Mouse (Mus musculus) NIH3T3 (cell line): Measurements from ENCODE around the gene Spred2.
A peak's percentile ranks its signal among the peaks of the same experiment; 100 is the strongest.
"Not testable (repeated sequence)": the region's sequence is repeated elsewhere in the genome, so short reads cannot be mapped to it uniquely, and the experiment has no call there.

Source experiments
- DNase-seq: peaks from one replicate; pipeline ENCODE4 v3.0.0-alpha.2; 2012; ENCODE audit warnings: low read depth

The Spred2 gene

DNA sequence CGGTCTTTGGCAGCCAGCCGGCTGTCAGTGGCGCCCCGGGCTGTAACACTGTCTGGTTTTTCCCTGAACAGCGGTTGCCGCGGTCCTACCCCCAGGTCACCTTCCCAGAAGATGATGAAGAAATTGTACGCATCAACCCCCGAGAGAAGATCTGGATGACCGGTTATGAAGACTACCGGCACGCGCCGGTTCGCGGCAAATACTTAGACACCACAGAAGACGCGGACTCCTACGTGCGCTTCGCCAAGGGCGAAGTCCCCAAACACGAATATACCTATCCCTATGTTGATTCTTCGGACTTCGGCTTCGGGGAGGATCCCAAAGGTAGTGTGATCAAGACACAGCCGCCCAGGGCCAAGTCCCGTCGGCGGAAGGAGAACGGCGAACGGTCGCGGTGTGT lies 96.5 kb downstream of the Spred2 start:
- peak; percentile 58 for DNase-seq

DNA sequence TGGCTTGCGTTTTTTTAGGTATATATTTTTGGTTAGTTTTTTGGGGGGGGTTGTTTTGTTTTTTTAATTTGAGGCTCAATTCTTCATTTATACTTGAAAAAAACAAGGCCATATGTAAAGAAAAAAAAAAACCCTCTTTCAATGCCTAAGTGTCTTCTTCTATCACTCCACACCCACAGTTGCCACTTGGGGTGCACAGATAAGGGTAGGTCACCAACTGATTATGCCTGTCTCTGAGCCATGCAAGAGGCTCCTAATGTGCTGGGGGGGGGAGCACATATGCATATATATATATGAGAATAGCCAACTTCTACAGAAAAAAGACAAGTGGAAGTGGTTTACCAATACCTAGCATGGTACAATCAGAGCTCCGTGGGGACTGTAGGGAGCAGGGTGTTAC lies 98.3 kb downstream of the Spred2 start:
- DNase-seq, result no peak

DNA sequence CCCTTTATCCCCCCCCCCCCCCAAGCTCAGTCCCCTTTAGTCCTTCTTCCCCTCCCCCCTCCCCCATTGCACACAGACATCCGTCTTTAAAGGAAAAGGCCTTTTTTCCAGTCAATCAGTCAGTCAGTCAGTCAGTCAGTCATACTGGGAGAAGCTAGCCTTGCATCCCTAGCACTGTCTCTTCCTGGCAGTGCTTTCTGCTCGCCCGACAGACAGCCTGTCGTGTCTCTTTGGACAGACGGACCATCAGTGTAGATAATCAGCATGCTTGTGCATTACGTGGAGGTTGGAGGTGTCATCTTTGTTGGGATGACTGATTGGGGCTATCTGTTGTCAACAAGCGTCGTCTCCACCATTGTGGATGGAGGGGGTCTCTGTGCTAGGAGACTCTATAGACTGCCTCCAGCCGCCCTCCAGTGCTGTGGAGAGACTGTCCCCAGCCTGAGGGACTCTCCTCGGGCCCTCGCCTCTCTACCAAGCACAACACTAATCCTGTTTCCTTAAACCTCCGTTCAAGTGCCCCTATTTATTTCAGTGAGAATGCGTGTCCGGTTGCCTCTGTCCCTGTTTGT lies 98.8 kb downstream of the Spred2 start:
- DNase-seq, result no peak

DNA sequence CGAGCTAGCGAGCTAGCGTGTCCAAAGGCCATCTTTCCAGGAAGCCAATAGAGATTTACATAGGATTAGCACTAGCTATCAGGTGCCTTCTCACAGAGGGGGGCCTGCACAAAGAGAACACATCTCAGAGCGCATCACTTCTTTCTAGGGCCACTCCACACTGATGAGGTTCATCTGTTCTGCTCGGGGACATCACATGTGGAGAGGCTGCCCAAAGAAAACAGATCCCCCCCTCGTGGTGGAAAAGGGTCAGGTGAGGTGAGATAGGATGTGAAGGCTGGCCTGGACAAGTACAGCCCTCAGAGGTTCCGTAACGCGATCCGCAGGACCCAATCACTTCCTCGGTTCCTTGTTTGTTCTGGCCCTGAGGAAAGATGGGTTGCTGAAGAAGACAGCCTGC lies 101.7 kb downstream of the Spred2 start:
- DNase-seq, result no peak

DNA sequence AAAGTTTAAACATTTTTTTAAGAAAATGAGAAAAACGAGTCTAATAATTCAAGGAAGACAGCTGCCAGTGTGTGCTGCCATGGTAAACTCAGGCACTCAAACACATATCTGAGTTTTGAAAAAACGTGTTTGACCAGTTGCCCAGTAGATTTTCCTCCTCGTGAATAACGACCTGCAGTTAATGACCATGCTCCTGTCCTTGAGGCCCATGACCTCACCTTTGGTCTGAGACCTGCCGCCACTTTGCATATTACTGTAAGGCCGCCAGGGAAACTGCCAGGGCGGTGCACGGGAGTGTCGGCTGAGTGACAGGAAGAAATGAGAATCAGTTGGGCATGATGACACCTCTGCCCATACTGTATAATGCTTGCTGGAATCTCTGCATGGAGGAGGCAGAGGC lies 103.5 kb downstream of the Spred2 start:
- DNase-seq, result no peak

DNA sequence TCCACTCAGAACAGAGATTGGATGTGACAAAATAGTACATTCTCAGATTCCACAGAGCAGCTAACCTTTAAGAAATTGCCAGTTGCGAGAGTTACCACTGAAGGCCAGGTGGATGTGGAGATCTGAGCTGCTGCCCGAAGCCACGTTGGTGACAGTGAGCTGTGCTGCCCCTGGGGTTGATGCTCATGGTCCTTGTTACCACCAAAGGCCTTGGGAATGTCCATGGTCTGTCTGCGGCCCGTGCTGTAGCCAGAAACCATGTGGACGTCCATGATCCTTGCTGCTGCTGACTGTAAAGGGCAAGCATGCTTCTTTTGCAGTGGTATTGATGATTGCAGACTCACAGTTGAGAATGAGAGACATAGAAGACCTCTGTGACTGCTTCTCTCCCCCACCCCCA lies 104.2 kb downstream of the Spred2 start:
- no peak for DNase-seq

DNA sequence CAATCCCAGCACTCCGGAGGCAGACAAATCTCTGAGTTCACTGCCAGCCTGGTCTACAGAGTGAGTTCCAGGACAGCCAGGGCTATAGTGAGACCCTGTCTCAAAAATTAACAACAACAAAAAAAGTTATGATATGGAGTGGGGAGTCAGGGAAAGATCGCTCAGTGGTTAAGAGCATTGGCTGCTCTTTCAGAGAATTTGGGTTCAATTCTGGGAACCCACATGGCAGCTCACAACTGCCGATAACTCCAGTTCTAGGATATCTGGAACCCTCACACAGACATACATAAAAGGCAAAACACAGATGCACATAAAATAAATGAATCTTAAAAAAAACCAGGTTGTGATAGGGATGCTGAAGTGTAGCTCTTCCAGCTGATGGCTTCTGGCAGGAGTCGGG lies 104.8 kb downstream of the Spred2 start:
- no peak for DNase-seq

DNA sequence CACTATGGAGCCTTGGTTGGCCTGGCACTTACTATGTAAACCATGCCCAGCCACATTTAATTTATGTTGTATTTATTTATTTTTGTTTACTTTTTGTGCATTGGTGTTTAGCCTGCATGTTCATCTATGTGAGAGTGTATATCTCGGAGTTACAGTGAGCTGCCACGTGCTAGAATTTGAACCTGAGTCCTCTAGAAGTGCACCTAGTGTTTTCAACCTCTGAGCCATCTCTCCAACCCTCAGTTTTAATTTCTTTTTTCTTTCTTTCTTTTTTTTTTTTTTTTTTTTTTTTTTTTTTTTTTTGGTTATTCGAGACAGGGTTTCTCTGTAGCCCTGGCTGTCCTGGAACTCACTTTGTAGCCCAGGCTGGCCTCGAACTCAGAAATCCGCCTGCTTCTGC lies 106.8 kb downstream of the Spred2 start:
- DNase-seq, result not testable (repeated sequence)

DNA sequence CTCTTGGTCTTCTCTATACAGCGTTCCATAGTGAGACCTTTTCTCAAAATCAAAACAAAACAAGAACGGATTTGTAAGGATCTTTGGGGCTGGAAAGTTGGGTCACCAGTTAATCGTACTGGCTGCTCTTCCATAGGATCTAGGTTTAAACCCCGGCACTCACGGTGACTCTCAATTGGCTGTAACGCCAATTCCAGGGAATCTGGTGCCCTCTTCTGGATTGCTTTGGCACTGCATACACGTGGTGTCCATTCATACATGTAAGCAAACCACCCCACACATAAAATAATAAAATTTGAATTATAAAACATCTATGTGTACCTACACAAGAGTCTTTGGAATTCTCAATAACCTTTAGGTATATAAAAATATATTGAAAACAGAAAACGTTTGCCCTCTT lies 107.4 kb downstream of the Spred2 start:
- peak; percentile 55 for DNase-seq

DNA sequence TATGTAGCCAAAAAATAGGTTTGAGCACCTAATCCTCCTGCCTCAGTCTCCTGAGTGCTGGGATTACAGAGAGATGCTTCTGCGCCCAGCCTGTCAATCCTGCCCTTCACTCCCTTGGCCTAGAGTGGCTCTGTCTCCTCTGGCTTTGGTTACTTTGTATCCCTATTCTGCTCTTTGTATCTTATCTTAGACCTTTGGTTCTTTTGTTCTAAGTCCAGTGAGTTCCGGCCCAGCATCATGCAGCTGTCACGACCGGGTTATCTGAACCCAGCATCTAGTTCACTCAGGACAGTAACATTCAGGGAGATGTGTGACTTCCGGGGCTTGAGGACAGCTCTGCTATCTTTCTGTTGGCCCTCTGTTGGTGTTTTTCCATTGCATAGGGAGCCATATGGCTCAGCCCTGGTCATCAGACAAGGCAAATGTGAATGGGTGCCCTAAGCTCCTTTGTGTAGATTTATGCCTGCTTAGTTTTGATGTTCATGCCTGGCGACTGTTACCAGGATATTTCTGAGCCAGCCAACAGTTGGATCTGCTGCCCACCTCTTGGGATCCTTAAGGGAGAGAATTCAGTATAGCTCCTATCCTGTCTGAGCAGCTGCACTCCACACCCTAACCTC lies 109.5 kb downstream of the Spred2 start:
- DNase-seq, result no peak

DNA sequence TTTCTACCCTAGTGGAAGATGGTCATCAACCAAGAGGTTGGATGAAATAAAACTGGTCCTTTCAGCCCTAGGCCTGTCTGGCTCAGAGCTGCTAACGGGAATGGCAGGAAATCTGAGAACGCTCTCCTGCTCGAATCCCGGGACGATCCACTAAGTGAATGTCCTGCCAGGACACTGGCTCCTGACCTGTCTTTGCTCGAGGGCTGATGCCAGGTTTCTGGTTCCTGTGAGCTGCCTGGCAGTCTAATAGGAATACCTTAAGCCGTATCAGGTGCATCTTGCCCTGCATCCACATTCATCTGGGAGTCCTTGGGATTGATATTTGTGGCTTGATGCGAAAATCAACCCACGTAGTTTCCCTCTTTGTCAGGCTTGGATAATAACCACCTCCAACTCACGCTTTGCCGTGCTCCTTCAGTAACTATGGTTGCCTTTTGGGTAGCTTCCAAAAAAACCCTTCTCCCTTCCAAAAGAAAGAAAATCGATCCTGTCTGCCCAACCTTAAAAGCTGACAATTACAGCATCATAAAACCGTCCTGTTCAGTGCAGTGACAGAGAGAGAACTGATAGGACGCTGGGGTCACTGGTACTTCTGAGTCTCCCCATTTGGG lies 110.3 kb downstream of the Spred2 start:
- no peak for DNase-seq

DNA sequence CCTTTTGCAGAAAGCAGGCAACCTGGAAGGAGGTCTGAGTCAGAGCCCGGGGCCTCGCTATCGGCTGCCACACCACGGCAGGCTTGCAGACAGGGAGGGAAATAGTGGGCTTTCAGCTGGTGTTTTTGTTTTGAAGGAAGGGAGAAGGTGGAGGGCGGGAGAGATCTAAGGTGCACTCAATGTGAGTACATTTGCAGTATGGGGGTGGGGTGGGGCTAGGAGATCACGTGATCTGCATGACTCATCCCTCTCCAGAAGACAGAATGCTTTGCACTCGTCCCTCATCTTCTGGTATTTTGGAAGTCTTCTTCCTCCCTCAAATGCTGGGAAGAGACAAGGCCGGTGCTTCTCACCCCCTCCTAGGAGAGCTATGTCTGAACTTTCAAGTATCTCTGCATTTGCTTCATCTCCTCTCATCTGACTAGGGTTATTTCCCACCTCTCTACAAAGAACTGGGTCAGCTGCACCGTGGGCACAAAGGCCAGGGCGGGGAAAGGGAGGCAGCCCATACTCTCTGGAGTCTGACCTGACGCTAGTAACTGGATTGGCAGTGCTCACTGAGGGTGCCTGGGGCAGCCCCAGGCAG lies 111.3 kb downstream of the Spred2 start:
- peak; percentile 73 for DNase-seq

DNA sequence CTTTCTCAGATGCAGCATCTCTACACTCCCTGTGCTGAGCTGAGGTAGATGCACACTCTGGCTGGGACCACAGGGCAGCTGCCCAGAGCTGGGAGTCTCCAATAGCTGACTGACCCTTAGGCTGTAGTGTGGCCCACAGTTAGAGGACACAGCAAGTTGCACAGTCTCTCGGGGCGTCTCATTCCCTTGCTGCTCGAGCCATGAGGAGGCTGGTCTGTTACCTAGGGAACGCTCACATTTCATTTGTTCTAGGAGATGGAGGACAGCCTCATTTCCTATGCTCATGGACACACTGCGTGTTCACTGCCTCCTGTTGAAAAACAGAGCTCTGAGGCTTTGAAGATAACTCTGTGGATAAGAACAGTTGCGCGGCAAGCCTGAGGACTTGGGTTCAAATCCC lies 111.8 kb downstream of the Spred2 start:
- DNase-seq, result no peak

DNA sequence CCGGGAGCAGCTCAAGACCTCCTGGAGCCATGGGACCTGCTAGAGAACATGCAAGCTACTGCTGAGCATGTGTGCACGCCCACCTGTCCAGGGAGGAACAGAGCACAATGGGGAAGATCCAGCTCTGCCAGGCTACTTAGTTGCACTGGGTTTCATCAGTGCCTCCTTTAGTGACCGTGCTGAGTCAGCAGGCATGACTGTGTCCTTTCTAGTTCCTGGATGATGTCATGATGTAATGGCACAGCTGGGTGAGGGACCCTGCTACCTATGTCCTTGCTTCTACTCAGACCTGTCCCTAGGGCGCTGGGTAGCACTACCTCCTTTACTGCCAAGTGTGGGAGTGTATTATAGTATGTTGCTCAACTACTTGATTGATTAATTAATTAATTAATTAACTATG lies 113.6 kb downstream of the Spred2 start:
- peak; percentile 32 for DNase-seq

DNA sequence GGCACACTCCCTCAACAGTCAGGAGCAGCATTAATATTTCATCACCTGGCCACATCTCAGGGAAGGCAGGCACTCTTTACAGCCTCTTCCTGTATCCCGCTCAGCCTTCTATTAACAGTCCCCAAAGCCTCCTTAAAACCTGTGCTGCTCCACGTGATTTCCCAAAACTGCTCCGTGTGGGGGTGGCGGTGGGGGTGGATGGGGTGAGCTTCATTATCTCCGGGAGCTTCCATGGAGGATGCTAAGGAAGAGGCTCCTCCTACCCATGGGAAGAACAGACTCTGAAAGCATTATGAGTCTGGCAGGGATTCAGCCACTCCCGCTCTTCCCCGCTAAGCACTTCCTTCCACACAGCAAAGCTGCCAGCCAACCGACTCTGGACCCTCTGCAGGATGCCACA lies 114.5 kb downstream of the Spred2 start:
- DNase-seq, result peak; percentile 36

DNA sequence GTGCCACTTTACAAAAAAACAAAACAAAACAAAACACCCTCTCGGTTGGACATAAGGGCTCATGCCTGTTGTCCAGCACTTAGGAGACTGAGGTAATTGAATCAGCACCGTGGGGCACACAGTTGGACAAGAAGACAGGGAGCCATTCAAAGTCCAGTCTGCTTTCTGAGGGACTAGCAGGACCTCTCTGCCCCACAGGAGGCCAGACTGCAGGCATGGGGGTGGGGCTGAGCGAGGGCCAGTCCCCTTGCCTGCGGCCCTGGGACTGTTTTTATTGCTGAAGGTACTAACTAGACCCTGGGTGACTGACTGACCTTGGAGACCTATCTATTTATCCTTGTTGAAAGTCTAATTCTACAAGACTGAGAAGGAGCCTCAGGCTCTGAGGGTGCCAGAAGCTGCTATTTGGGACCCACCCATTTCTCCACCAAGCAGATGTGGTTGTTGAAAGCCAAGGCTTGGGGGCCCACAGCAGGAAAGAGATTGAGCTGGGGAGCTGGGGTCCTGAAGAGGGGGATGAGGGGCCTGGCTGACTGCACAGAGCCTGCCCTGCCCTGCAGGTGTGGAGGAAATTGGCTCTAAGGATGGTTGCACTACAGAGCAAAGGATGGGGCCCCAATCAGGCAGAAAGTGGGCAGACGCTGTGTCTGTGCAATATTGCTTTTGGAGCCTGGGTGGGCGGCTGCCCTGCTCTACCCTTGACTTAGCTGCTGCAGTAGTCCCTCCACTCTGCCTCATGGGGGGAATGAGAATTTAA lies 117.2 kb downstream of the Spred2 start:
- DNase-seq, result no peak

DNA sequence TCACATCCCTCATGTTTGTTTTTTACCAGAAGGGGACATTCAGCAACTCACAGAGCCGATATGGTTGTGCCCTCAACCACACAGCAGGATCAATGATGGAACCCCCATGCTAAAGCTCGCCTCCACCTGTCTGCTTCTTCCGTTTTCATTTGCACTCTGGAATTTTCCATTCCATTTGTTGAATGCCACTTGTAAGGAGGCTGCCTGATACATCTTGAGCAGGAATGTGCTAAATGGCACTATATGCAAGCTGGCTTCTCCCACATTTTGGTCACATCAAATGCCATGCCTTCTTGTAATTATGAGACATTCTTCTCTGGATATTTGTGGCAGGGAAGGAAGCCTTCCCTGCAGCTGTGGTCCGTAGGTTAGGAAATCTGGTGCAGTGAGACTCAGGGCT lies 117.9 kb downstream of the Spred2 start:
- no peak for DNase-seq

DNA sequence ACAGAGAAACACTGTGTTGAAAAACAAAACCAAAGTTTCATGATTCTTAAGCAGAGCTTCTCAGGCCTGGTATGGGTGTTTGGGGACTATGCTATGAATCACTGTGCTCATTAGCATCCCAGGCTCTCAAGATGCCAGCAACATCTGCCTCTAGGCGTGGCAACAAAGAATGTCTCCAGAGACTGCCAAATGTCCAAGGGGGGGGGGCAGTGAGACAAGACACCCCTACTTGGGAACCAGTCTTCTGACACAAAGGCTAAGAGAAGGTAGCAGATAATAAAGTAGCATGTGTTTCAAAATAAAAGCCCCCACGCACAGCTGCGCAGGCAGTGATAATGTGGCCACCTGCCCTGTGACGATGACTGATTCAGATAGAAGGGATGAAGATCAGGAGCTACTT lies 119.1 kb downstream of the Spred2 start:
- DNase-seq, result peak; percentile 63

DNA sequence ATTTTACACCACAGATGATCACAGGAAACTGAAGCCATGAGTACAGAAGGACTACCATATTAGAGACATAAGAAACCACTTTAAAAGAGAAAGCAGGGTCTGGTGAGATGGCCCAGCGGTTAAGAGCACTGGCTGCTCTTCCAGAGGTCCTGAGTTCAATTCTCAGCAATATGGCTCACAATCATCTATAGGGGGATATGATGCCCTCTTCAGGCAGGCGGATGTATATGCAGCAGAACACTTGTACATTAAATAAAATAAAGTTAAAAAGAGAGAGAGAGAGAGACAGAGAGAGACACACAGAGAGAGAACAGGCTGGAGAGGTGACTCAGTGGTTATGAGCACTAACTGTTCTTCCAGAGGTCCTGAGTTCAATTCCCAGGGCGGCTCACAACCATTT lies 121.4 kb downstream of the Spred2 start:
- peak; percentile 27 for DNase-seq

DNA sequence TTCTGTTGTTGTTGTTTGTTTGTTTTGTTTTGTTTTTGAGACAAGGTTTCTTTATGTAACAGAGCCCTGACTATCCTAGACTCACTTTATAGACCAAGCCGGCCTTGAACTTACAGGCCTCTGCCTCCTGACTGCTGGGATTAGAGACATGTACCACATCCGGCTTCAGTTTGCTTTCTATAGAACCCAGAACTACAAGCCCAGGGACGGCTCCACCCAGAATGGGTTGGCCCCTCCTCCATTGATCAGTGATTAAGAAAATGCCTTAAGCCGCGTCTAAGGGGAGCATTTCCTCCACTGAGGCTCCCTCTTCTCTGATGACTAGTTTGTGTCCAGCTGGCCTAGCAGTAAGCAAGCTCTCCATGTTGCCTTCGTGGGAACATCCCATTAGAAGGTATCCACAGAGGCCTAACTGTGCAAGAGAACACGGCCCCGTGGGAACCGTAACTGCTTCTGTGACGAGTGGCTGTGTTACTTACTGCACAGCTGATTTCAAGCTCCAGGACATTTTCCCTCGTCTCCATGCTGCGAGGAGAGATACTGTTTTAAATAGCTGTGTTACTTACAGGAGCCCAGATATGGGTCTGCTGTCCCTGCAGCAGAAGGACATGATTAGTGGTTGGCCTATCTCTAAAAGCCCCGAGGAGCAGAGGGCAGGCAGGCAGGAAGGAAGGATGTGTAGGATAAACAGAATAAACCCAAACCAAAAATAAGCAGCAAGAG lies 128.8 kb downstream of the Spred2 start:
- no peak for DNase-seq

DNA sequence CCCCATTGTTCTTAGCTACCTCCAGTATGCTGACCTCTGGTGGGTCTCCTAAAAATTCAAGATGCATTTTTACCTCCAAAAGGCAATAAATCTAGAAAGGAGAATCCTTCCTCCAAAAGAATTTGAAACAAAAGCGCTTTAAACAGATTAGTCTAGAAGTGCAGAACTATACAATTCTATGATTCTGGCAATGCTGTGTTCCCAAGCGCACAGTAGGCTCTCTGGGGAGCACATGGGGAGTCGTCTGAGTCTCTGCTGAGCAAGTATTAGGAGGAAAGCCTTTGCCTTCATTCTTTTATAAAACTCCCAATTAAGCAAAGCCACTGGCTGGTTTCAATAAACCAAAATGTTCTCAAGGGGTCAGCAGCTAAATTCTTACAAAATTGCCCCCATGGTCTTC lies 129.8 kb downstream of the Spred2 start:
- no peak for DNase-seq

DNA sequence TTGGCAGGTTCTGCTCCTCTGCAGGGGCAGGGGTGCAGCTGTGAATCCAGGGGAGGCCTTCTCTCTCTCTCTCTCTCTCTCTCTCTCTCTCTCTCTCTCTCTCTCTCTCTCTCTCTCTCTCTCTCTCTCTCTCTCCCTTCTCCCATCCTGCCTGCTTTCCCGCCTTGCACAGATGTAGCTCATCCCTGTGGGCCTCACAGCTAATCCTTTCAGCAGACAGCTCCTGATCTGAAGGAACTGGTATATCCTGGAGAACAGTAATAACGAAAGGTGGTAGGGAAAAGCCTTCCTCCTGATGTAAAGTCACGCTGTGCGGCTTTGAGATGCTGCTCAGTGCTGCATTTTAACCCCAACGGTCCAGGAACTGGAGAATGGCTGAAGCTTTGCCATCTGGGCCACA lies 130.4 kb downstream of the Spred2 start:
- no peak for DNase-seq
